Mouse (Mus musculus) embryo, embryonic 9.5 days (tissue): ENCODE measurements around the gene Trim2.

Source experiments
- DNase-seq: peaks from one replicate; pipeline ENCODE4 v3.0.0-alpha.2; 2017; ENCODE audit errors: extremely low spot score

The Trim2 gene

GRCm38 (mm10) chr3:84287256-84287655 is 19.4 kb downstream of the Trim2 start:
- DNase-seq, result no peak

GRCm38 (mm10) chr3:84286311-84286710 is 20.4 kb downstream of the Trim2 start:
- no peak for DNase-seq

GRCm38 (mm10) chr3:84284796-84285195 is 21.9 kb downstream of the Trim2 start:
- DNase-seq, result no peak

GRCm38 (mm10) chr3:84283524-84283923 is 23.2 kb downstream of the Trim2 start:
- no peak for DNase-seq

- DNase-seq, result no peak
These were observed 24.7 kb downstream of the Trim2 start for GRCm38 (mm10) chr3:84281936-84282371.

GRCm38 (mm10) chr3:84278809-84279208 is 27.9 kb downstream of the Trim2 start:
- no peak for DNase-seq

GRCm38 (mm10) chr3:84275124-84275523 is 31.6 kb downstream of the Trim2 start:
- no peak for DNase-seq

GRCm38 (mm10) chr3:84272293-84273015 is 34.2 kb downstream of the Trim2 start:
- no peak for DNase-seq

- DNase-seq, result no peak
These were observed 34.9 kb downstream of the Trim2 start for GRCm38 (mm10) chr3:84271794-84272193.

GRCm38 (mm10) chr3:84271058-84271457 is 35.6 kb downstream of the Trim2 start:
- DNase-seq, result no peak

- peak; percentile 55 for DNase-seq
These were observed 36.1 kb downstream of the Trim2 start for GRCm38 (mm10) chr3:84270624-84270995.

- peak; percentile 54 for DNase-seq
These were observed 36.6 kb downstream of the Trim2 start for GRCm38 (mm10) chr3:84269987-84270623.

- no peak for DNase-seq
These were observed 38.2 kb downstream of the Trim2 start for GRCm38 (mm10) chr3:84268434-84268833.

GRCm38 (mm10) chr3:84266391-84266931 is 40.2 kb downstream of the Trim2 start:
- DNase-seq, result no peak

GRCm38 (mm10) chr3:84265084-84265483 is 41.6 kb downstream of the Trim2 start:
- DNase-seq, result no peak

- no peak for DNase-seq
These were observed 42.3 kb downstream of the Trim2 start for GRCm38 (mm10) chr3:84264395-84264794.

GRCm38 (mm10) chr3:84262804-84263203 is 43.9 kb downstream of the Trim2 start:
- DNase-seq, result no peak

GRCm38 (mm10) chr3:84261863-84262262 is 44.8 kb downstream of the Trim2 start:
- DNase-seq, result no peak

- peak; percentile 49 for DNase-seq
These were observed 45.8 kb downstream of the Trim2 start for GRCm38 (mm10) chr3:84260837-84261236.

GRCm38 (mm10) chr3:84260024-84260535 is 46.6 kb downstream of the Trim2 start:
- peak; percentile 32 for DNase-seq

- DNase-seq, result peak; percentile 69
These were observed 47.2 kb downstream of the Trim2 start for GRCm38 (mm10) chr3:84259281-84260023.

- peak; percentile 28 for DNase-seq
These were observed 48.1 kb downstream of the Trim2 start for GRCm38 (mm10) chr3:84258518-84259031.
